Mouse (Mus musculus): Measurements from ENCODE around the gene Adprhl1. TPM values are rescaled to one million over a fixed set of nuclear protein-coding genes. Genes with fewer than 3 reads are reported as not detected.
A peak's percentile ranks its signal among the peaks of the same experiment; 100 is the strongest.

The Adprhl1 gene
- total and polyA plus RNA-seq, 2 experiments from 2014 or later, result 0.67 TPM; not detected in 1

GRCm38 (mm10) chr8:13187229-13187628 lies 66.7 kb downstream of the Adprhl1 start:
- DNase-seq, result no peak
- H3K4me2 ChIP-seq (ENCODE audit: low read depth), result no peak overlapping the region
- WGBS, result 82% methylated on average over 9 of the region's 9 CpGs

GRCm38 (mm10) chr8:13186819-13187218 lies 67.1 kb downstream of the Adprhl1 start:
- no peak overlapping the region for H3K27ac ChIP-seq (ENCODE audit: low read depth, low read length)
- no peak for ATAC-seq
- no peak overlapping the region for H3K4me2 ChIP-seq (ENCODE audit: low read depth)
- no peak for DNase-seq
- no peak for TF ChIP-seq CTCF (IDR thresholded peaks at IDR 0.05; ENCODE audit: low read depth)
- peaks cover 5% of the 10 kb centered on the region; the same call in 1 of the 2 replicates for H3K36me3 ChIP-seq (ENCODE audit: insufficient read depth)
- WGBS, result 88% methylated on average over 8 of the region's 8 CpGs
- H3K27me3 ChIP-seq (ENCODE audit: insufficient read depth, low read length), result no peaks in the 10 kb centered on the region
- H3K4me3 ChIP-seq (ENCODE audit: low read depth, low read length), result no peak overlapping the region
- no peak overlapping the region for H3K9ac ChIP-seq
- H3K4me1 ChIP-seq (ENCODE audit: insufficient read depth), result no peaks in the 10 kb centered on the region
- no peaks in the 10 kb centered on the region for H3K9me3 ChIP-seq (ENCODE audit: low read length)

More at GRCm38 (mm10) chr8:13187229-13187628, 66.7 kb downstream of the Adprhl1 start:
- Histone ChIP-seq H3K27ac (ENCODE audit: low read depth, low read length) (no peak overlapping the region), H3K9ac (no peak overlapping the region), H3K4me1 (ENCODE audit: insufficient read depth) (no peaks in the 10 kb centered on the region), H3K36me3 (ENCODE audit: insufficient read depth) (peaks cover 5% of the 10 kb centered on the region; the same call in 1 of the 2 replicates), H3K9me3 (ENCODE audit: low read length) (no peaks in the 10 kb centered on the region), H3K27me3 (ENCODE audit: insufficient read depth, low read length) (no peaks in the 10 kb centered on the region), H3K4me3 (ENCODE audit: low read depth, low read length) (no peak overlapping the region)
- no peak for TF ChIP-seq CTCF (IDR thresholded peaks at IDR 0.05; ENCODE audit: low read depth)
- ATAC-seq, result no peak

GRCm38 (mm10) chr8:13181691-13181976 lies 72.3 kb downstream of the Adprhl1 start:
- Histone ChIP-seq H3K4me2 (ENCODE audit: low read depth) (no peak overlapping the region), H3K4me1 (ENCODE audit: insufficient read depth) (no peaks in the 10 kb centered on the region), H3K9me3 (ENCODE audit: low read length) (no peaks in the 10 kb centered on the region), H3K9ac (no peak overlapping the region), H3K27ac (ENCODE audit: low read depth, low read length) (no peak overlapping the region), H3K4me3 (ENCODE audit: low read depth, low read length) (no peak overlapping the region), H3K27me3 (ENCODE audit: insufficient read depth, low read length) (no peaks in the 10 kb centered on the region), H3K36me3 (ENCODE audit: insufficient read depth) (peaks cover 26% of the 10 kb centered on the region)
- DNase-seq (no peak), ATAC-seq (no peak)
- 43% methylated on average over 2 of the region's 2 CpGs for WGBS
- no peak for TF ChIP-seq CTCF (IDR thresholded peaks at IDR 0.05; ENCODE audit: low read depth)

GRCm38 (mm10) chr8:13180911-13181690 lies 72.9 kb downstream of the Adprhl1 start:
- H3K4me2 ChIP-seq (ENCODE audit: low read depth), result no peak overlapping the region
- no peak overlapping the region for H3K4me3 ChIP-seq (ENCODE audit: low read depth, low read length)
- no peak for TF ChIP-seq CTCF (IDR thresholded peaks at IDR 0.05; ENCODE audit: low read depth)
- no peaks in the 10 kb centered on the region for H3K9me3 ChIP-seq (ENCODE audit: low read length)
- no peaks in the 10 kb centered on the region for H3K4me1 ChIP-seq (ENCODE audit: insufficient read depth)
- H3K9ac ChIP-seq, result no peak overlapping the region
- ATAC-seq (no peak), DNase-seq (no peak)
- 88% methylated on average over 18 of the region's 18 CpGs for WGBS
- no peaks in the 10 kb centered on the region for H3K27me3 ChIP-seq (ENCODE audit: insufficient read depth, low read length)
- no peak overlapping the region for H3K27ac ChIP-seq (ENCODE audit: low read depth, low read length)
- peaks cover 31% of the 10 kb centered on the region for H3K36me3 ChIP-seq (ENCODE audit: insufficient read depth)

- no peak for DNase-seq
- ATAC-seq, result no peak
- Histone ChIP-seq H3K27ac (ENCODE audit: low read depth, low read length) (no peak overlapping the region), H3K4me1 (ENCODE audit: insufficient read depth) (no peaks in the 10 kb centered on the region), H3K9ac (no peak overlapping the region), H3K4me2 (ENCODE audit: low read depth) (no peak overlapping the region), H3K9me3 (ENCODE audit: low read length) (no peaks in the 10 kb centered on the region), H3K36me3 (ENCODE audit: insufficient read depth) (peaks cover 38% of the 10 kb centered on the region), H3K27me3 (ENCODE audit: insufficient read depth, low read length) (no peaks in the 10 kb centered on the region), H3K4me3 (ENCODE audit: low read depth, low read length) (no peak overlapping the region)
- WGBS, result 81% methylated on average over 9 of the region's 9 CpGs
- TF ChIP-seq CTCF (IDR thresholded peaks at IDR 0.05; ENCODE audit: low read depth), result no peak
Measured at GRCm38 (mm10) chr8:13180408-13180807, 73.6 kb downstream of the Adprhl1 start.

- H3K4me2 ChIP-seq (ENCODE audit: low read depth), result no peak overlapping the region
- DNase-seq, result no peak
- no peak overlapping the region for H3K4me3 ChIP-seq (ENCODE audit: low read depth, low read length)
- peaks cover 39% of the 10 kb centered on the region for H3K36me3 ChIP-seq (ENCODE audit: insufficient read depth)
- H3K27ac ChIP-seq (ENCODE audit: low read depth, low read length), result no peak overlapping the region
- no peak for TF ChIP-seq CTCF (IDR thresholded peaks at IDR 0.05; ENCODE audit: low read depth)
- 0 out of 2 replicates have a peak, but pooled peaks have one; percentile 3 for ATAC-seq
- H3K4me1 ChIP-seq (ENCODE audit: insufficient read depth), result no peaks in the 10 kb centered on the region
- H3K27me3 ChIP-seq (ENCODE audit: insufficient read depth, low read length), result no peaks in the 10 kb centered on the region
- no peak overlapping the region for H3K9ac ChIP-seq
- no peaks in the 10 kb centered on the region for H3K9me3 ChIP-seq (ENCODE audit: low read length)
- 80% methylated on average over 7 of the region's 7 CpGs for WGBS
Measured at GRCm38 (mm10) chr8:13179948-13180347, 74.0 kb downstream of the Adprhl1 start.

GRCm38 (mm10) chr8:13179482-13179881 lies 74.5 kb downstream of the Adprhl1 start:
- no peaks in the 10 kb centered on the region for H3K27me3 ChIP-seq (ENCODE audit: insufficient read depth, low read length)
- no peak overlapping the region for H3K27ac ChIP-seq (ENCODE audit: low read depth, low read length)
- DNase-seq (no peak), ATAC-seq (no peak)
- H3K9ac ChIP-seq, result no peak overlapping the region
- peaks cover 42% of the 10 kb centered on the region for H3K36me3 ChIP-seq (ENCODE audit: insufficient read depth)
- H3K4me1 ChIP-seq (ENCODE audit: insufficient read depth), result no peaks in the 10 kb centered on the region
- WGBS, result 82% methylated on average over 6 of the region's 6 CpGs
- H3K4me3 ChIP-seq (ENCODE audit: low read depth, low read length), result no peak overlapping the region
- H3K9me3 ChIP-seq (ENCODE audit: low read length), result no peaks in the 10 kb centered on the region
- no peak for TF ChIP-seq CTCF (IDR thresholded peaks at IDR 0.05; ENCODE audit: low read depth)
- no peak overlapping the region for H3K4me2 ChIP-seq (ENCODE audit: low read depth)
